Mouse (Mus musculus): ENCODE measurements around the gene Upf2.

GRCm38 (mm10) chr2:5965972-5966371 lies 14.7 kb downstream of the Upf2 start:
- no peak for TF ChIP-seq CTCF (IDR thresholded peaks at IDR 0.05; ENCODE audit: extremely low read depth, insufficient read depth, insufficient read length, insufficient replicate concordance)
- no peak for TF ChIP-seq POLR2A (IDR thresholded peaks at IDR 0.05; ENCODE audit: low read depth, low read length)

All from spleen, adult 2 months (tissue).